Mouse (Mus musculus): ENCODE measurements around the gene Prn. TPM values are rescaled to one million over a fixed set of nuclear protein-coding genes. Genes with fewer than 3 reads are reported as not detected.

Prn gene
- total and polyA plus RNA-seq, 3 experiments = not detected

DNA sequence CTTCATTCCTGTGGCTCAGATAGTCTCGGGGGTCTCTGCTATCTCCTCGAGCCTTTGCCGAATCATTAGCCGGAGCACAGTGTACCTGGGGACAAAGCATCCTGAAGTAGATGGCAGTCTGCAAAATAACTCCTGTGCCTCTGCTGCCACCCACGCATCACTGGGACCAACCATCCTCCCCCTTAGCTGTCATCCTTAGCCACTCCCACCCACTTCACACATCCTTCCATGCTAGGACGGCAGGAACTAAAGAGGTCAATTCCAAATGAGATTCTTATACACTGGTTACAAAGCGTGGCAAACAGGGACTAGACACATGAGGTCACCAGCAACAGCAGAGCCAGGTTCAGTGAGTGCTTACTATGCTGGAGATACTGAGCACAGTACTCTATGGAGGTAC is 86.6 kb downstream of the Prn start:
- no peak for DNase-seq

DNA sequence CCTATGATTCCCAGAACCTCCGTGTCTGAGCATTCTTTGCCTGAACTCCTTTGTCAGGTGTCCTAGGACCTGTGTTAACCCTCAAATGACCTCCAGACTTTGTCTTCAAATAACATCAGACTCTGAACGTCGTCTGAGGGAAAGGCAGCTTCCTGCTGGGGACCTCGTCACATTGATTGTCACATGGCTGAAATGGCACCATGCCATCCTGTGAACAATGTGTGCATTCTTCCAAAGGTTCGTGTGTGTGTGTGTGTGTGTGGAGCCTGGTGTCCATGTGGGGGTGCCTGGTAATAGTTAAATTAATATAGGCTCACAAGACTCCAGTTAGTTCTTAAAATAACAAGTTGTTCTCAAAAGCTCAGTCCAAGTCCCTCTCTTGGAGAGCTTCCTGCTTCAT is 87.6 kb downstream of the Prn start:
- DNase-seq = no peak

DNA sequence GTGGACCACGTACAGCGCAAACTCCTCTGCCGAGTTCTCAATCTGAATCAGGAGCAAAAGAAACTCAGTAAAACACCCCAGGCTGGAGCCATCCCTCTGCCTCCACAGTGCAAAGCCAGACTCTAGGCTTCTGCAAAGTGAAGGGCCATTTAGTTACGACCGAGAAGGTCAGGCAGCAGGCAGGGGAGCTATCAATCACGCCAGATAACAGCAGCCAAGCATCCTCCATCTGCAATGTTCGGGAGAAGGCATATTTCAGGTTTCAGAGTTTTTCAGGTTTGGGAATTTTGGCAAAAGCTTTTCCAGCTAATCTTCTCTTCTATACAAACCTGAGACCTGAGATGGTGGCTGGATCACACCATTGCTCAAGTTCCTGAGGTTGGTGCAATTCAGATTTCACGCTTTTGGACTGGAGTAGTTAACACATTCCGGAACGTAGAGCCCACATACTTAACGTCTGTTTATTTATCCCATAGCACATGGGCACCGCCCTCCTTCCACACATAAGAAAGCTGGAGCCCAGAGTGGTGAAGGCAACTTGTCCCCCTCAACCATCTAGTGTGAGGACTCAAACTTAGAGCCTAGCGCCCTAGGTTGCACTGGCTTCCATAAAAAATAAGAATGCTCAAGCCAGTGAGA is 92.1 kb downstream of the Prn start:
- DNase-seq = no peak

DNA sequence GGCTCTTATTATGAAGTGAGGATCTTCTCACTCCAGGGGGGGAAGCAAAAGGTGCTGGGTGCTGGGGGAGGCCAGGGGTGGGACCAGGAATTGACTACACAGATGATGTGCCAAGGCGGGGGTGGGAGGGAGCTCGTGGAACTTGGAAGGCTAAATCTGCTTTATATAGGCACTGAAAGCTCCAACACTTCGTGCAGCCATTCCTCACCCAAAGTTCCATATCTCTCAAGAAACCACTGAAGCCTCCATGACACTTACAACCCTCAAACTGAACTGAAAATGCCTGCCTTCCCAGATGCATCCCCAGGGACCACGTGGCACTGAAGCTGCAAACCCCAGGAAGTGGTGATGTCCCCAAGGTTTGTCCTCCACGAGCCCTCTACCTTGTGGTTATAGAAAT is 94.2 kb downstream of the Prn start:
- no peak for DNase-seq

DNA sequence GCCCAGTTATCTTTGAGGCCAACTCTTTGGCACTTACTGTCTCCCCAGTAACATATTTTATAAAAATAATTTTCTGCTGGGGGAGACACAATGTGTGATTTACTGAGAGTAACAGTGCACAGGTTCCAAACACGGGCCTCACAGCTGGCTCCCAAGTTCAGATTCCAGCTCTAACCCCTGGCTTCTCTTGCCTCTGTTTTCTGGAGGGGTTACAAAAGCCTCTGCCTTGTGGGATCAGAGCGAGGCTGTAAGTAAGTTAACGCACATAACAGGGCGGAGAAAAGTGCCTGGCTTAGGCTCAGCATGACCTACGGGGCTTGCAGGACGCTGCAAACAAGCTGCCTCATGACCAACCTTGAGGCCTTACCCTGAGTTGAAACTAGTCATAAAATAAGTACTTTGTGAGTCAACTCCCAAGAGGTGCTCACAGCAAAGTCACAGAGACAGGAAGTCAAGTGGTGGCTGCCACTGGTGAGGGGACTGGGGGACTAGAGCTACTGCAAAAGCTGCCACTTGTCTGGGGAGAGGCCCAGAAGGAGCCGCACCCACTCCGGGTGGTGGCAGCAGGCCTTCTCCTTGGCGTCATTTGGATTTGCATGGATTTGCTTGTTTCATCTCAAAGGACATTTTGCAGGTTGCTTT is 94.9 kb downstream of the Prn start:
- DNase-seq = peak; percentile 38

DNA sequence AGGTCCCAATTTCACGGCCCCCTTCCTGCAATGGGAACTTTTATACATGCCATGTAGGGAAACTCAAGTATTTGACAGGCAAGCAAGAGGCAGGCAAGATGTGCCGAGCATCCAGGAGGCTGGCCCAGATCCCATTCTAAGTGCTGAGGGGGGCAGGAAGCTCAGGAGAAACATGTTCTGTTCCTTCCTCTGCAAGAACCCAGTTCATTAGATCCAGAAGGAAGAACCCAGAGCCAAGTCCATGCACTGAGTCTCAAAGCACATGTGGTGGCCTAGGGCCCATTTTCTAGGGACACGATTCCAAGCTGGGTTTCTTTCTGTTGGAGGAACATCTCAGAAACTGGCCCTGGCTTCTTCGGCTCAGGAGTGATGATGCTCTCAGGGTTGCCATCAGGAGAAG is 95.7 kb downstream of the Prn start:
- no peak for DNase-seq

Other genes starting within 250 kb of the Prn start
- gene Erv3, start 50.2 kb upstream of the Prn start, total RNA-seq (2021) = not detected
- gene Erv3, start 50.2 kb upstream of the Prn start, polyA plus RNA-seq (2012; rRNA removed) = not detected in 2 replicates
- 100 to 1,000 TPM in 1 of 2 experiments, 10 to 100 TPM in 1; 85.9 to 172 TPM for gene Prnp, start within 50 bp of the Prn start, total RNA-seq (2021)
- 46.8 and 49.2 TPM in 2 replicates for gene Prnp, start within 50 bp of the Prn start, polyA plus RNA-seq (2012; rRNA removed)
- not detected for gene Prnd, start 40.9 kb downstream of the Prn start, total RNA-seq (2021)
- gene Prnd, start 40.9 kb downstream of the Prn start, polyA plus RNA-seq (2012; rRNA removed) = 0.70 and 0.90 TPM in 2 replicates
- 10 to 100 TPM; 10.4 to 11.7 TPM for gene Rassf2, start 120.3 kb downstream of the Prn start, total RNA-seq (2021)
- gene Rassf2, start 120.3 kb downstream of the Prn start, polyA plus RNA-seq (2012; rRNA removed) = 10.5 and 12.3 TPM in 2 replicates
- 100 to 1,000 TPM in 1 of 2 experiments, 10 to 100 TPM in 1; 80.6 to 206 TPM for gene Slc23a2, start 235.2 kb downstream of the Prn start, total RNA-seq (2021)
- gene Slc23a2, start 235.2 kb downstream of the Prn start, polyA plus RNA-seq (2012; rRNA removed) = 45.5 and 59.7 TPM in 2 replicates

Data from adrenal gland, adult 2 months (tissue).